Mouse (Mus musculus) heart, postnatal 10 days (tissue): ENCODE results near the gene Fastkd3. TPM values are rescaled to one million over a fixed set of nuclear protein-coding genes. Genes with fewer than 3 reads are reported as not detected.

Experiments used
- DNase-seq, 2 experiments: peaks; one replicate each; pipeline ENCODE4 v3.0.0; 2021
- intact Hi-C: fragments of 180-260 bp; cut with DNase I; formaldehyde crosslinking; loops from one replicate; pipeline ENCODE4 v1.15.1; 2025
- total RNA-seq, 2 experiments: library from RNA; stranded (reverse); gene quantifications; 2 replicates each; pipeline ENCODE4 v1.2.3; 2021

Fastkd3 gene
- total RNA-seq, 2 experiments from 2014 or later, result 7.7 to 9.8 TPM

GRCm38 (mm10) chr13:68605689-68606126, 23.7 kb downstream of the Fastkd3 start:
- intact Hi-C loops, result loop anchor here (10.0 kb wide), 2 partner anchors 399 to 479 kb away; no protein-coding TSS in a partner anchor
- peak; percentile 28 to 31 for DNase-seq

GRCm38 (mm10) chr13:68607652-68608405, 25.8 kb downstream of the Fastkd3 start:
- intact Hi-C loops, result loop anchor here (10.0 kb wide), 2 partner anchors 397 to 477 kb away; no protein-coding TSS in a partner anchor
- peak in 1 of 2 experiments; percentile 20 for DNase-seq

DNA sequence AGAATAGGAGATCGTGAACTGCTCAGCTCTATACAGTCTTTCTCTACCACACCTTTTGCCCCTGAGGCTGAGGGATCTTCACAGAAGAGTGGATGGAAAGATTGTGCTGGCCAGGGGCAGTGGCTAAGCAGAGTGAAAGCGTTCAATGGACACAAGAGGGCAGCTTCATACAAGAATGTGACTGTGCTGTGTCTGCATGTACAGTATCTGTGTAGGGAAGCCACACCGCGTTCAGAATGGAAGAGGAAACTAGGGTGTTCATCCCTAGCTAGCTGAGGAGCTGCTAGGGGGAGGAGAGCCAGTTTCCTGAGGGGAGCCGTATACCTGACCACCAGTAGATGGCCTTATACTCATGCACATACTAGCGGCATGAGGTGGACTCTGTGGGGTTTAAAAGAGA, 40.8 kb downstream of the Fastkd3 start:
- DNase-seq, result no peak
- intact Hi-C loops, result no loop called here

- intact Hi-C loops, result no loop called here
- DNase-seq, result no peak
Observed at GRCm38 (mm10) chr13:68627041-68627440, 45.0 kb downstream of the Fastkd3 start.

Other genes with a start within 250 kb of the Fastkd3 start
- 10 to 100 TPM; 14.1 to 15.4 TPM for gene Mtrr, start 85 bp upstream of the Fastkd3 start, total RNA-seq
- not detected for gene 1700001L19Rik, start 15.2 kb downstream of the Fastkd3 start, total RNA-seq